Mouse (Mus musculus) thymus, postnatal 36 days (tissue): ENCODE measurements around the gene Bloc1s4.

Experiments used
- DNase-seq, 2 experiments: peaks; one replicate each; pipeline ENCODE4 v3.0.0; 2022; ENCODE audit warnings: mixed read lengths in 2 of 2

Gene Bloc1s4

GRCm38 (mm10) chr5:36748536-36749061, at the start of gene Bloc1s4:
Gene Bloc1s4 (minus strand): TSS chr5:36748650.
- DNase-seq, result peak; percentile 80 to 83

GRCm38 (mm10) chr5:36797291-36797690, 48.8 kb upstream of the Bloc1s4 start:
- DNase-seq, result no peak

GRCm38 (mm10) chr5:36796296-36797014, 48.0 kb upstream of the Bloc1s4 start, which contains the start of gene Mrfap1:
Gene Mrfap1 (minus strand): TSS chr5:36796772.
- DNase-seq, result peak; percentile 94 to 96

GRCm38 (mm10) chr5:36795647-36796295, 47.3 kb upstream of the Bloc1s4 start:
- DNase-seq, result peak; percentile 71 to 77

- no peak for DNase-seq
Measured at GRCm38 (mm10) chr5:36791861-36792260, 43.4 kb upstream of the Bloc1s4 start.

- no peak for DNase-seq
Measured at GRCm38 (mm10) chr5:36786052-36786451, 37.6 kb upstream of the Bloc1s4 start.

GRCm38 (mm10) chr5:36779512-36779911, 31.1 kb upstream of the Bloc1s4 start:
- no peak for DNase-seq

GRCm38 (mm10) chr5:36778901-36779300, 30.5 kb upstream of the Bloc1s4 start:
- no peak for DNase-seq

- DNase-seq, result no peak
Measured at GRCm38 (mm10) chr5:36777186-36777585, 28.7 kb upstream of the Bloc1s4 start.

- DNase-seq, result no peak
Measured at GRCm38 (mm10) chr5:36776021-36776575, 27.6 kb upstream of the Bloc1s4 start.

- no peak for DNase-seq
Measured at GRCm38 (mm10) chr5:36775317-36775716, 26.9 kb upstream of the Bloc1s4 start.

- DNase-seq, result no peak
Measured at GRCm38 (mm10) chr5:36772586-36772985, 24.1 kb upstream of the Bloc1s4 start.

- DNase-seq, result no peak
Measured at GRCm38 (mm10) chr5:36769603-36770002, 21.2 kb upstream of the Bloc1s4 start.

GRCm38 (mm10) chr5:36766958-36767703, 18.7 kb upstream of the Bloc1s4 start:
- no peak for DNase-seq

GRCm38 (mm10) chr5:36759848-36760247, 11.4 kb upstream of the Bloc1s4 start:
- no peak for DNase-seq

- no peak for DNase-seq
Measured at GRCm38 (mm10) chr5:36757033-36757432, 8.6 kb upstream of the Bloc1s4 start.

GRCm38 (mm10) chr5:36750119-36751078, 1.9 kb upstream of the Bloc1s4 start:
- DNase-seq, result no peak

GRCm38 (mm10) chr5:36747794-36748535, 485 bp downstream of the Bloc1s4 start:
- no peak for DNase-seq

- DNase-seq, result no peak
Measured at GRCm38 (mm10) chr5:36747071-36747470, 1.4 kb downstream of the Bloc1s4 start.

GRCm38 (mm10) chr5:36742126-36742848, 6.2 kb downstream of the Bloc1s4 start:
- peak; percentile 68 to 77 for DNase-seq
